16 mouse cellular contexts compared by ENCODE assay signal in genomic region chr11:94405348-94405747, GRCm38 (mm10). TPM values are rescaled to one million over a fixed set of nuclear protein-coding genes. Genes with fewer than 3 reads are reported as not detected.
DNase-seq lines count a peak whose midpoint lies in the region; ATAC-seq lines count a peak whose summit lies in the region.
"Had no signal": no experiment of that assay in that cellular context is flagged by ENCODE, and none has a peak within 500 bp of the region (broad histone marks: within the 10 kb centered on the region; RNA-seq: fewer than 3 reads in every experiment).

No protein-coding gene starts in this region.

- no peak for DNase-seq in hindbrain, embryonic 10.5 days (ENCODE audit: low spot score)
- no peak for DNase-seq in hindbrain, embryonic 11.5 days (ENCODE audit: low spot score)
- DNase-seq in midbrain, embryonic 11.5 days (ENCODE audit: low spot score, missing footprints): no peak
- DNase-seq in telencephalon, adult 2 months (ENCODE audit: low read depth, low spot score): peak; percentile 76
- no peak for DNase-seq in spleen, adult 18-20 months

- no peak for ATAC-seq in hindbrain, embryonic 11.5 days (ENCODE audit: low FRiP score)
- ATAC-seq in midbrain, embryonic 12.5 days (ENCODE audit: low FRiP score, low read depth): no peak
- ATAC-seq in midbrain, embryonic 11.5 days (ENCODE audit: low FRiP score): no peak
- ATAC-seq in embryonic facial prominence, embryonic 15.5 days (ENCODE audit: insufficient number of reproducible peaks, low FRiP score, low TSS enrichment, low read depth): no peak
- ATAC-seq: hindbrain, embryonic 16.5 days had no signal

- no peak overlapping the region for H3K9ac ChIP-seq in hindbrain, embryonic 11.5 days (ENCODE audit: low read depth, low read length)
- H3K9ac ChIP-seq in midbrain, embryonic 12.5 days (replicated peaks): 0 out of 2 replicates have a peak overlapping the region, but pooled peaks have one; percentile 4
- H3K9ac ChIP-seq in midbrain, embryonic 11.5 days (ENCODE audit: low read length): no peak overlapping the region
- H3K9ac ChIP-seq in embryonic facial prominence, embryonic 15.5 days: no peak overlapping the region
- H3K9ac ChIP-seq: heart, embryonic 15.5 days; intestine, embryonic 15.5 days; limb, embryonic 15.5 days; liver, embryonic 14.5 days; lung, embryonic 15.5 days had no signal

- H3K36me3 ChIP-seq in hindbrain, embryonic 10.5 days: peaks cover 17% of the 10 kb centered on the region
- H3K36me3 ChIP-seq in hindbrain, embryonic 11.5 days (ENCODE audit: control insufficient read depth, insufficient read depth, low read length): no peaks in the 10 kb centered on the region
- H3K36me3 ChIP-seq in midbrain, embryonic 12.5 days: peaks cover 12% of the 10 kb centered on the region; the same call in 1 of the 2 replicates
- no peaks in the 10 kb centered on the region for H3K36me3 ChIP-seq in midbrain, embryonic 11.5 days (ENCODE audit: control insufficient read depth, insufficient read depth, low read length)
- peaks cover 14% of the 10 kb centered on the region; the same call in 1 of the 2 replicates for H3K36me3 ChIP-seq in embryonic facial prominence, embryonic 15.5 days
- H3K36me3 ChIP-seq: heart, embryonic 15.5 days; intestine, embryonic 15.5 days had no signal

- no peak overlapping the region for H3K4me2 ChIP-seq in hindbrain, embryonic 11.5 days (replicated peaks; ENCODE audit: low read depth, low read length)
- no peak overlapping the region for H3K4me2 ChIP-seq in midbrain, embryonic 12.5 days (replicated peaks)
- no peak overlapping the region for H3K4me2 ChIP-seq in midbrain, embryonic 11.5 days
- no peak overlapping the region for H3K4me2 ChIP-seq in embryonic facial prominence, embryonic 15.5 days (replicated peaks)
- H3K4me2 ChIP-seq: heart, embryonic 15.5 days; intestine, embryonic 15.5 days; limb, embryonic 15.5 days; lung, embryonic 15.5 days had no signal

- H3K4me3 ChIP-seq in hindbrain, embryonic 10.5 days: no peak overlapping the region
- no peak overlapping the region for H3K4me3 ChIP-seq in hindbrain, embryonic 11.5 days (ENCODE audit: low read depth, low read length)
- H3K4me3 ChIP-seq in midbrain, embryonic 12.5 days: no peak overlapping the region
- H3K4me3 ChIP-seq in midbrain, embryonic 11.5 days (ENCODE audit: low read depth, low read length): no peak overlapping the region
- H3K4me3 ChIP-seq in embryonic facial prominence, embryonic 15.5 days (replicated peaks): no peak overlapping the region
- H3K4me3 ChIP-seq: gastrocnemius, adult 2 months; heart, embryonic 15.5 days; intestine, embryonic 15.5 days; layer of hippocampus, adult 2 months; limb, embryonic 15.5 days; lung, embryonic 15.5 days had no signal

- H3K27me3 ChIP-seq in hindbrain, embryonic 10.5 days (ENCODE audit: insufficient read depth, poor library complexity, severe bottlenecking): peaks cover 31% of the 10 kb centered on the region
- no peaks in the 10 kb centered on the region for H3K27me3 ChIP-seq in hindbrain, embryonic 11.5 days (ENCODE audit: control insufficient read depth, insufficient read depth, low read length)
- H3K27me3 ChIP-seq in midbrain, embryonic 12.5 days: 0 out of 2 replicates have a peak, but pooled peaks cover 4% of the 10 kb centered on the region
- H3K27me3 ChIP-seq in midbrain, embryonic 11.5 days (ENCODE audit: control insufficient read depth, insufficient read depth, low read length): no peaks in the 10 kb centered on the region
- H3K27me3 ChIP-seq in embryonic facial prominence, embryonic 15.5 days: no peaks in the 10 kb centered on the region
- H3K27me3 ChIP-seq: intestine, embryonic 15.5 days; limb, embryonic 15.5 days; lung, embryonic 15.5 days had no signal

- H3K9me3 ChIP-seq in hindbrain, embryonic 10.5 days: no peaks in the 10 kb centered on the region
- H3K9me3 ChIP-seq in hindbrain, embryonic 11.5 days (ENCODE audit: control insufficient read depth, low read length): no peaks in the 10 kb centered on the region
- no peaks in the 10 kb centered on the region for H3K9me3 ChIP-seq in midbrain, embryonic 12.5 days
- H3K9me3 ChIP-seq in midbrain, embryonic 11.5 days (ENCODE audit: control insufficient read depth, low read length): no peaks in the 10 kb centered on the region
- no peaks in the 10 kb centered on the region for H3K9me3 ChIP-seq in embryonic facial prominence, embryonic 15.5 days (replicated peaks)
- H3K9me3 ChIP-seq: heart, embryonic 15.5 days; intestine, embryonic 15.5 days; limb, embryonic 15.5 days; lung, embryonic 15.5 days had no signal

- 62% methylated on average over 6 of the region's 6 CpGs for WGBS in hindbrain, embryonic 10.5 days
- 60% methylated on average over 6 of the region's 6 CpGs for WGBS in hindbrain, embryonic 11.5 days
- 52% methylated on average over 6 of the region's 6 CpGs for WGBS in midbrain, embryonic 12.5 days
- 65% methylated on average over 6 of the region's 6 CpGs for WGBS in midbrain, embryonic 11.5 days
- 38% methylated on average over 6 of the region's 6 CpGs for WGBS in embryonic facial prominence, embryonic 15.5 days

- peaks cover 56% of the 10 kb centered on the region for H3K4me1 ChIP-seq in hindbrain, embryonic 10.5 days (replicated peaks)
- peaks cover 10% of the 10 kb centered on the region for H3K4me1 ChIP-seq in hindbrain, embryonic 11.5 days (replicated peaks; ENCODE audit: control insufficient read depth, insufficient read depth, low read length)
- peaks cover 46% of the 10 kb centered on the region for H3K4me1 ChIP-seq in midbrain, embryonic 12.5 days
- peaks cover 18% of the 10 kb centered on the region for H3K4me1 ChIP-seq in midbrain, embryonic 11.5 days (ENCODE audit: control insufficient read depth, insufficient read depth, low read length)
- H3K4me1 ChIP-seq in embryonic facial prominence, embryonic 15.5 days: peaks cover 33% of the 10 kb centered on the region

- 0 out of 2 replicates have a peak overlapping the region, but pooled peaks have one; percentile 29 for H3K27ac ChIP-seq in hindbrain, embryonic 10.5 days
- H3K27ac ChIP-seq in hindbrain, embryonic 11.5 days (ENCODE audit: low read depth, low read length): no peak overlapping the region
- H3K27ac ChIP-seq in midbrain, embryonic 12.5 days (replicated peaks): no peak overlapping the region
- H3K27ac ChIP-seq in midbrain, embryonic 11.5 days (ENCODE audit: low read depth, low read length): no peak overlapping the region
- 0 out of 2 replicates have a peak overlapping the region, but pooled peaks have one; percentile 22 for H3K27ac ChIP-seq in embryonic facial prominence, embryonic 15.5 days (replicated peaks)
- H3K27ac ChIP-seq: gastrocnemius, adult 2 months; heart, embryonic 15.5 days; intestine, embryonic 15.5 days; layer of hippocampus, adult 2 months; liver, embryonic 14.5 days; lung, embryonic 15.5 days; macrophage had no signal

RNA-seq across cellular contexts. Expression of gene Abcc3, which starts 12.6 kb away (rescaled TPM):
- 0.46 and 0.48 TPM in 2 replicates for polyA plus RNA-seq in hindbrain, embryonic 10.5 days (2016; fragmentation: Nextera tagmentation; extraction: Ambion mirVana)
- polyA plus RNA-seq in hindbrain, embryonic 11.5 days (2014; fragmentation: Nextera tagmentation; extraction: Ambion mirVana): 0.57 and 0.94 TPM in 2 replicates
- 0.57 and 0.89 TPM in 2 replicates for polyA plus RNA-seq in midbrain, embryonic 12.5 days (2016; fragmentation: Nextera tagmentation; extraction: Ambion mirVana)
- 0.47 and 0.49 TPM in 2 replicates for polyA plus RNA-seq in midbrain, embryonic 11.5 days (2014; fragmentation: Nextera tagmentation; extraction: Ambion mirVana)
- 2.8 and 4.4 TPM in 2 replicates for polyA plus RNA-seq in embryonic facial prominence, embryonic 15.5 days (2015; fragmentation: Nextera tagmentation; extraction: Ambion mirVana)

Comparison
In these comparisons a context has a peak if more than half of its experiments do, and no peak if none do; other contexts are left out.
1. H3K27ac ChIP-seq: peak in hindbrain, embryonic 10.5 days (single experiment) and embryonic facial prominence, embryonic 15.5 days (single experiment); none in hindbrain, embryonic 11.5 days (single experiment), midbrain, embryonic 12.5 days (single experiment) and midbrain, embryonic 11.5 days (single experiment).